ENCODE assay signal across 9 mouse cellular contexts in the genomic region with DNA sequence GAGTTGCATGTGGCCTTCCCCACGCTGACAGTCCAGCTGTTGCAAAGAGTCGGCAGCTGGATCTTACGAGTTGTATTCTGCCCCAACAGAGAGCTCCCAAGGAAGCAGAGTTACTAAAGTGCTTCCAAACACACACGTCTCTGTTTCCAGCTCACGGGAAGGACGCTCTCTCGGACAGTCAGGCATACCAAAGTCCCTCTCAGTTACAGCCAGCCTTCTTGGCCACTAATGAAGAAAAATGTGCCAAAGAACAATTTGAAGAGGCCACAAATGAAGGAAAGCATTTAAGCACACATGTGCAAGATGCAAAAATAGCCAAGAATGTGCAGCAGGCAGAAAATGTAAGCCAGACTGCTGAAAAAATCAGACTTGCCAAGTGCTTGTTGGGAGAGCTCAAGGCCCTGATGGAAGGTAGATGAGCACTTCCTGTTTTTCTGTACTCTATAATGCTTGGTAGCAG. TPM values are rescaled to one million over a fixed set of nuclear protein-coding genes. Genes with fewer than 3 reads are reported as not detected.
DNase-seq lines count a peak whose midpoint lies in the region; ATAC-seq and TF ChIP-seq lines count a peak whose summit lies in the region.
"Had no signal": no experiment of that assay in that cellular context is flagged by ENCODE, and none has a peak within 500 bp of the region (broad histone marks: within the 10 kb centered on the region; RNA-seq: fewer than 3 reads in every experiment).

No protein-coding gene starts in this region.

- DNase-seq in kidney, adult 2 months = no peak
- no peak for DNase-seq in kidney, adult 11 months
- peak; percentile 68 for DNase-seq in adipocyte (ENCODE audit: low spot score)
- DNase-seq in lung, postnatal 14 days = peak; percentile 27
- DNase-seq in natural killer cell, adult 2 months (ENCODE audit: low spot score in 2 of 2) = no peak
- DNase-seq in spleen, adult 12 weeks (ENCODE audit: low spot score) = no peak
- no peak for DNase-seq in adrenal gland, adult 8-10 months

- H3K4me2 ChIP-seq in heart, embryonic 12.5 days = no peak overlapping the region
- H3K4me2 ChIP-seq: liver, embryonic 15.5 days had no signal

- TF ChIP-seq POLR2A in kidney, adult 2 months (IDR thresholded peaks at IDR 0.05; ENCODE audit: low read depth, low read length) = no peak

- no peak for ATAC-seq in heart, embryonic 12.5 days (ENCODE audit: insufficient number of reproducible peaks, low FRiP score)

- H3K4me3 ChIP-seq in kidney, adult 2 months (ENCODE audit: insufficient read depth, low read depth, low read length) = no peak overlapping the region
- no peak overlapping the region for H3K4me3 ChIP-seq in heart, embryonic 12.5 days
- H3K4me3 ChIP-seq: liver, embryonic 15.5 days had no signal

- no peaks in the 10 kb centered on the region for H3K36me3 ChIP-seq in kidney, adult 2 months (ENCODE audit: control insufficient read depth, insufficient read depth, low read length)
- peaks cover 47% of the 10 kb centered on the region for H3K36me3 ChIP-seq in heart, embryonic 12.5 days

- no peak for TF ChIP-seq CTCF in kidney, adult 2 months (conservative IDR thresholded peaks at IDR 0.05; ENCODE audit: insufficient read depth, insufficient read length, low read depth, low read length)

- H3K9ac ChIP-seq in heart, embryonic 12.5 days = no peak overlapping the region
- H3K9ac ChIP-seq: liver, embryonic 15.5 days had no signal

- 74% methylated on average over 7 of the region's 7 CpGs for WGBS in kidney, adult 2 months
- WGBS in heart, embryonic 12.5 days = 76% methylated on average over 7 of the region's 7 CpGs

- no peaks in the 10 kb centered on the region for H3K4me1 ChIP-seq in kidney, adult 2 months (ENCODE audit: control insufficient read depth, insufficient read depth, low read length)
- H3K4me1 ChIP-seq in heart, embryonic 12.5 days (replicated peaks) = no peaks in the 10 kb centered on the region
- H3K4me1 ChIP-seq: liver, embryonic 15.5 days had no signal

- H3K27ac ChIP-seq in kidney, adult 2 months (ENCODE audit: insufficient read depth, low read depth, low read length) = peak overlapping the region; percentile 13; the same call in 1 of the 2 replicates
- H3K27ac ChIP-seq in heart, embryonic 12.5 days (ENCODE audit: poor library complexity, severe bottlenecking) = 0 out of 2 replicates have a peak overlapping the region, but pooled peaks have one; percentile 3
- H3K27ac ChIP-seq: liver, embryonic 15.5 days had no signal

- no peaks in the 10 kb centered on the region for H3K9me3 ChIP-seq in heart, embryonic 12.5 days (replicated peaks)
- H3K9me3 ChIP-seq: liver, embryonic 15.5 days had no signal

- no peaks in the 10 kb centered on the region for H3K27me3 ChIP-seq in kidney, adult 2 months (replicated peaks; ENCODE audit: control insufficient read depth, insufficient read depth, low read length)
- no peaks in the 10 kb centered on the region for H3K27me3 ChIP-seq in heart, embryonic 12.5 days (replicated peaks)
- H3K27me3 ChIP-seq: liver, embryonic 15.5 days had no signal

RNA-seq across cellular contexts. Expression of a gene that starts 16.1 kb away (rescaled TPM):
- polyA plus RNA-seq in kidney, adult 2 months (2012; rRNA removed) = 0.88 and 0.91 TPM in 2 replicates
- 7.0 and 8.5 TPM in 2 replicates for polyA plus RNA-seq in heart, embryonic 12.5 days (2016; fragmentation: Nextera tagmentation; extraction: Ambion mirVana)
- 1 to 10 TPM; 2.7 to 6.3 (median 4.1) TPM for total RNA-seq in adrenal gland, adult 8-10 months (2022)

RNA-seq across cellular contexts. Expression of a gene that starts 38.5 kb away (rescaled TPM):
- polyA plus RNA-seq in kidney, adult 2 months (2012; rRNA removed) = 64.7 and 77.2 TPM in 2 replicates
- 5.2 and 5.4 TPM in 2 replicates for polyA plus RNA-seq in heart, embryonic 12.5 days (2016; fragmentation: Nextera tagmentation; extraction: Ambion mirVana)
- total RNA-seq in adrenal gland, adult 8-10 months (2022) = 10 to 100 TPM; 39.3 to 53.2 (median 44.5) TPM

RNA-seq across cellular contexts. Expression of a gene that starts 56.8 kb away (rescaled TPM):
- polyA plus RNA-seq in kidney, adult 2 months (2012; rRNA removed) = 0.41 TPM in 1 of 2 replicates, not detected in the other
- 0.58 and 0.73 TPM in 2 replicates for polyA plus RNA-seq in heart, embryonic 12.5 days (2016; fragmentation: Nextera tagmentation; extraction: Ambion mirVana)
- not detected for total RNA-seq in adrenal gland, adult 8-10 months (2022)
- polyA plus RNA-seq: liver, embryonic 15.5 days had no signal

Comparison
In these comparisons a context has a peak if more than half of its experiments do, and no peak if none do; other contexts are left out.
1. DNase-seq: peak in adipocyte (single experiment) and lung, postnatal 14 days (single experiment); none in kidney, adult 2 months (single experiment), kidney, adult 11 months (single experiment), natural killer cell, adult 2 months (0 of 2), spleen, adult 12 weeks (single experiment) and adrenal gland, adult 8-10 months (single experiment).
2. RNA of a gene that starts 38.5 kb away (polyA plus RNA-seq): 64.7 to 77.2 TPM in kidney, adult 2 months; 5.2 to 5.4 TPM in heart, embryonic 12.5 days; every median in the first group is over 10 times any median in the second.